Mouse (Mus musculus) CH12.LX (cell line): ENCODE results near the gene Msi2. TPM values are rescaled to one million over a fixed set of nuclear protein-coding genes. Genes with fewer than 3 reads are reported as not detected.

Source experiments
- DNase-seq: peaks from one replicate; pipeline ENCODE4 v3.0.0-alpha.2; 2013; ENCODE audit errors: extremely low read depth
- H3K27ac ChIP-seq: 2 replicates; pipeline ENCODE4 v1.5.1; 2012; ENCODE audit warnings: low read depth, mild to moderate bottlenecking, control low read depth, moderate library complexity; ENCODE audit not compliant: insufficient read depth
- H3K27me3 ChIP-seq: replicated peaks from 2 replicates; pipeline ENCODE3; 2012; ENCODE audit warnings: inconsistent platforms
- H3K36me3 ChIP-seq, 2 experiments: replicated peaks in 1 of 2; 2 replicates each; pipeline versions ENCODE3 to v1.6.1; 2012; ENCODE audit warnings: inconsistent platforms in 1 of 2, low read length in 1 of 2, mild to moderate bottlenecking in 1 of 2, mixed read lengths in 1 of 2, moderate library complexity in 1 of 2; ENCODE audit not compliant: control insufficient read depth in 1 of 2, insufficient read depth in 1 of 2
- H3K4me1 ChIP-seq, 2 experiments: 2 replicates each; pipeline ENCODE4 v1.6.1; 2012; ENCODE audit warnings: inconsistent platforms in 1 of 2, moderate library complexity in 1 of 2; ENCODE audit not compliant: insufficient read depth in 2 of 2, control insufficient read depth in 1 of 2
- H3K4me2 ChIP-seq: 2 replicates; pipeline ENCODE4 v1.6.1; 2012; ENCODE audit warnings: low read depth, mild to moderate bottlenecking, control low read depth; ENCODE audit not compliant: poor library complexity, insufficient read depth, severe bottlenecking
- H3K4me3 ChIP-seq, 3 experiments: fragments of 150-350 bp in 1 of 3; sonication (generic) in 1 of 3; replicated peaks in 1 of 3; 2 replicates each; pipeline versions ENCODE3 to v1.5.1; 2011 to 2012; ENCODE audit warnings: low read depth in 2 of 3, low read length in 2 of 3, mild to moderate bottlenecking in 2 of 3, moderate library complexity in 2 of 3, control low read depth in 1 of 3, improper control_type of control experiment in 1 of 3, inconsistent platforms in 1 of 3, mixed read lengths in 1 of 3; ENCODE audit not compliant: poor library complexity in 1 of 3
- H3K79me2 ChIP-seq: replicated peaks from 2 replicates; pipeline ENCODE4 v1.6.1; 2012; ENCODE audit warnings: mild to moderate bottlenecking, moderate library complexity; ENCODE audit not compliant: control insufficient read depth, poor library complexity, insufficient read depth, severe bottlenecking; ENCODE audit errors: extremely low read depth
- H3K9ac ChIP-seq: 2 replicates; pipeline ENCODE4 v1.6.1; 2012; ENCODE audit warnings: low read depth, mild to moderate bottlenecking, control low read depth, moderate library complexity; ENCODE audit not compliant: insufficient read depth
- H3K9me3 ChIP-seq: replicated peaks from 2 replicates; pipeline ENCODE3; 2012; ENCODE audit warnings: low read length, inconsistent platforms, mixed read lengths
- BHLHE40 ChIP-seq: IDR thresholded peaks from 2 replicates; pipeline ENCODE4 v1.6.1; 2011; ENCODE audit warnings: mild to moderate bottlenecking, low read depth, low read length, improper control_type of control experiment
- CHD1 ChIP-seq: IDR thresholded peaks from 2 replicates; pipeline ENCODE4 v1.6.1; 2012; ENCODE audit warnings: low read depth, low read length, improper control_type of control experiment, inconsistent platforms
- CHD2 ChIP-seq: IDR thresholded peaks from 2 replicates; pipeline ENCODE4 v1.6.1; 2011; ENCODE audit warnings: low read length, improper control_type of control experiment
- CTCF ChIP-seq, 2 experiments: IDR thresholded peaks in 1 of 2; conservative IDR thresholded peaks in 1 of 2; 2 replicates each; pipeline ENCODE4 v1.5.1; 2011 to 2012; ENCODE audit warnings: low read depth in 2 of 2, low read length in 2 of 2, improper control_type of control experiment in 1 of 2, inconsistent platforms in 1 of 2, mild to moderate bottlenecking in 1 of 2, moderate library complexity in 1 of 2
- E2F4 ChIP-seq: IDR thresholded peaks from 2 replicates; pipeline ENCODE4 v1.6.1; 2011; ENCODE audit warnings: low read depth, low read length, improper control_type of control experiment; ENCODE audit not compliant: insufficient replicate concordance
- ELF1 ChIP-seq: IDR thresholded peaks from 2 replicates; pipeline ENCODE4 v1.6.1; 2014; ENCODE audit warnings: low read depth, mild to moderate bottlenecking, inconsistent platforms, low read length, improper control_type of control experiment
- EP300 ChIP-seq: IDR thresholded peaks from 2 replicates; pipeline ENCODE4 v1.6.1; 2011; ENCODE audit warnings: low read length, improper control_type of control experiment
- ETS1 ChIP-seq: conservative IDR thresholded peaks from 2 replicates; pipeline ENCODE4 v1.6.1; 2012; ENCODE audit warnings: low read depth, mild to moderate bottlenecking, inconsistent platforms, low read length, improper control_type of control experiment, moderate library complexity
- GABPA ChIP-seq: IDR thresholded peaks from 2 replicates; pipeline ENCODE4 v1.6.1; 2012; ENCODE audit warnings: low read depth, low read length, improper control_type of control experiment, inconsistent platforms; ENCODE audit not compliant: insufficient replicate concordance
- HCFC1 ChIP-seq: IDR thresholded peaks from 2 replicates; pipeline ENCODE4 v1.6.1; 2012; ENCODE audit warnings: low read depth, mild to moderate bottlenecking, inconsistent platforms, low read length, improper control_type of control experiment
- IRF4 ChIP-seq: IDR thresholded peaks from 2 replicates; pipeline ENCODE4 v1.6.1; 2014; ENCODE audit warnings: low read depth, mild to moderate bottlenecking, inconsistent platforms, low read length, improper control_type of control experiment
- JUND ChIP-seq: conservative IDR thresholded peaks from 2 replicates; pipeline ENCODE4 v1.6.1; 2011; ENCODE audit warnings: low read depth, low read length, improper control_type of control experiment
- KAT2A ChIP-seq: IDR thresholded peaks from 2 replicates; pipeline ENCODE4 v1.6.1; 2012; ENCODE audit warnings: low read length, improper control_type of control experiment, inconsistent platforms; ENCODE audit not compliant: insufficient replicate concordance
- MAFK ChIP-seq: IDR thresholded peaks from 2 replicates; pipeline ENCODE4 v1.6.1; 2011; ENCODE audit warnings: low read length, improper control_type of control experiment; ENCODE audit not compliant: insufficient replicate concordance
- MAX ChIP-seq: IDR thresholded peaks from 2 replicates; pipeline ENCODE4 v1.6.1; 2011; ENCODE audit warnings: low read length, improper control_type of control experiment
- MAZ ChIP-seq: IDR thresholded peaks from 2 replicates; pipeline ENCODE4 v1.6.1; 2012; ENCODE audit warnings: low read depth, mild to moderate bottlenecking, inconsistent platforms, low read length, improper control_type of control experiment, moderate library complexity
- MEF2A ChIP-seq: IDR thresholded peaks from 2 replicates; pipeline ENCODE4 v1.6.1; 2014; ENCODE audit warnings: low read depth, mild to moderate bottlenecking, inconsistent platforms, low read length, improper control_type of control experiment, borderline replicate concordance
- MXI1 ChIP-seq: IDR thresholded peaks from 2 replicates; pipeline ENCODE4 v1.6.1; 2011; ENCODE audit warnings: mild to moderate bottlenecking, low read depth, low read length, improper control_type of control experiment
- MYC ChIP-seq: IDR thresholded peaks from 2 replicates; pipeline ENCODE4 v1.6.1; 2011; ENCODE audit warnings: low read depth, mild to moderate bottlenecking, improper control_type of control experiment, low read length
- NELFE ChIP-seq: IDR thresholded peaks from 2 replicates; pipeline ENCODE4 v1.6.1; 2011; ENCODE audit warnings: low read depth, low read length, improper control_type of control experiment
- PAX5 ChIP-seq: IDR thresholded peaks from 2 replicates; pipeline ENCODE4 v1.6.1; 2012; ENCODE audit warnings: low read length, inconsistent platforms, mixed read lengths
- POLR2A ChIP-seq: IDR thresholded peaks from 2 replicates; pipeline ENCODE4 v1.6.1; 2011; ENCODE audit warnings: low read depth, mild to moderate bottlenecking, improper control_type of control experiment, low read length
- POLR2AphosphoS2 ChIP-seq: IDR thresholded peaks from 2 replicates; pipeline ENCODE4 v1.6.1; 2011; ENCODE audit warnings: low read depth, low read length, improper control_type of control experiment
- RAD21 ChIP-seq: IDR thresholded peaks from 2 replicates; pipeline ENCODE4 v1.6.1; 2011; ENCODE audit warnings: low read depth, mild to moderate bottlenecking, low read length, improper control_type of control experiment, moderate library complexity
- RCOR1 ChIP-seq: conservative IDR thresholded peaks from 2 replicates; pipeline ENCODE4 v1.6.1; 2012; ENCODE audit warnings: low read depth, mild to moderate bottlenecking, inconsistent platforms, low read length, improper control_type of control experiment
- SIN3A ChIP-seq: IDR thresholded peaks from 2 replicates; pipeline ENCODE4 v1.6.1; 2012; ENCODE audit warnings: low read length, improper control_type of control experiment, inconsistent platforms
- SMC3 ChIP-seq: IDR thresholded peaks from 2 replicates; pipeline ENCODE4 v1.6.1; 2011; ENCODE audit warnings: low read depth, low read length, improper control_type of control experiment
- TBP ChIP-seq: conservative IDR thresholded peaks from 2 replicates; pipeline ENCODE4 v1.6.1; 2011; ENCODE audit warnings: low read depth, low read length, improper control_type of control experiment
- TCF12 ChIP-seq: IDR thresholded peaks from 2 replicates; pipeline ENCODE4 v1.6.1; 2014; ENCODE audit warnings: low read depth, mild to moderate bottlenecking, inconsistent platforms, low read length, improper control_type of control experiment
- UBTF ChIP-seq: IDR thresholded peaks from 2 replicates; pipeline ENCODE4 v1.6.1; 2012; ENCODE audit warnings: low read depth, mild to moderate bottlenecking, inconsistent platforms, low read length, improper control_type of control experiment, moderate library complexity
- USF2 ChIP-seq: conservative IDR thresholded peaks from 2 replicates; pipeline ENCODE4 v1.6.1; 2011; ENCODE audit warnings: low read depth, low read length, improper control_type of control experiment
- ZC3H11A ChIP-seq: IDR thresholded peaks from 2 replicates; pipeline ENCODE4 v1.6.1; 2012; ENCODE audit warnings: low read depth, mild to moderate bottlenecking, inconsistent platforms, low read length, improper control_type of control experiment
- ZKSCAN1 ChIP-seq: IDR thresholded peaks from 2 replicates; pipeline ENCODE4 v1.6.1; 2012; ENCODE audit warnings: low read depth, inconsistent platforms, low read length, improper control_type of control experiment, borderline replicate concordance
- ZMIZ1 ChIP-seq: IDR thresholded peaks from 2 replicates; pipeline ENCODE4 v1.6.1; 2012; ENCODE audit warnings: low read depth, mild to moderate bottlenecking, inconsistent platforms, low read length, improper control_type of control experiment
- dilution Hi-C: fragments of 300-500 bp; cut with MboI; formaldehyde crosslinking; loops from 2 replicates; pipeline ENCODE4 v1.14.3; 2020; ENCODE audit warnings: low sequenced_read_pairs; ENCODE audit not compliant: extremely low pct_unique_long_range_greater_than_20kb, extremely low pct_ligation_motif_present
- in situ Hi-C: fragments of 300-500 bp; cut with MboI; formaldehyde crosslinking; loops from 3 replicates; pipeline ENCODE4 v1.14.3; 2019; ENCODE audit warnings: low sequenced_read_pairs, low pct_ligation_motif_present, low pct_unique_long_range_greater_than_20kb, mixed read lengths
- polyA plus RNA-seq: library from polyadenylated mRNA; unstranded; fragments of >175 nt; gene quantifications from 2 replicates; pipeline ENCODE4 v1.2.1, GENCODE M21; 2012; ENCODE audit warnings: low read depth; ENCODE audit not compliant: insufficient read length
- total RNA-seq, 2 experiments: library from RNA; depleted of rRNA; stranded (reverse); fragments of 300-350 nt in 1 of 2; fragments of >200 nt in 1 of 2; gene quantifications; 2 replicates each; pipeline ENCODE4 v1.2.3; 2012 to 2014

Gene Msi2
- total and polyA plus RNA-seq, 3 experiments, result 40.3 to 73.1 (median 52.6) TPM

- TF ChIP-seq ZKSCAN1, result no peak
Measured at GRCm38 (mm10) chr11:88620158-88620973, 97.9 kb downstream of the Msi2 start (continued).

GRCm38 (mm10) chr11:88619468-88620157 lies 98.7 kb downstream of the Msi2 start:
- Histone ChIP-seq H3K4me2 (peak overlapping the region; percentile 63), H3K4me1 (peaks cover 21 to 79% of the 10 kb centered on the region in 2 experiments), H3K79me2 (peaks cover 33% of the 10 kb centered on the region), H3K9ac (peak overlapping the region; percentile 73), H3K27me3 (no peaks in the 10 kb centered on the region), H3K36me3 (peaks cover 3 to 45% of the 10 kb centered on the region in 2 experiments), H3K9me3 (no peaks in the 10 kb centered on the region), H3K4me3 (peak overlapping the region; percentile 38 to 54 (median 49)), H3K27ac (peak overlapping the region; percentile 95)
- peak; percentile 93 for DNase-seq
- dilution Hi-C loops, result no loop called here
- in situ Hi-C loops, result loop anchor here (10.0 kb wide), 1 partner anchor 65 kb away; no protein-coding TSS in a partner anchor
- TF ChIP-seq ETS1, result no peak
- TF ChIP-seq EP300, result 0 out of 2 replicates have a peak, but pooled peaks have one; percentile 16
- no peak for TF ChIP-seq POLR2AphosphoS2
- 0 out of 2 replicates have a peak, but pooled peaks have one; percentile 11 for TF ChIP-seq UBTF
- no peak for TF ChIP-seq IRF4
- no peak for TF ChIP-seq E2F4
- TF ChIP-seq ZMIZ1, result peak; percentile 46; the same call in 1 of the 2 replicates
- TF ChIP-seq HCFC1, result peak; percentile 64
- no peak for TF ChIP-seq CTCF (conservative IDR thresholded peaks at IDR 0.05 in 1 of 2, IDR thresholded peaks at IDR 0.05 in 1 of 2; ENCODE audit: low read depth in 2 of 2, low read length in 2 of 2)
- peak; percentile 63 for TF ChIP-seq TCF12
- TF ChIP-seq CHD1, result no peak
- TF ChIP-seq MAX, result peak; percentile 96
- no peak for TF ChIP-seq GABPA
- TF ChIP-seq POLR2A, result 0 out of 2 replicates have a peak, but pooled peaks have one; percentile 20
- TF ChIP-seq MAFK, result no peak
- peak; percentile 94 for TF ChIP-seq ELF1
- peak; percentile 86 for TF ChIP-seq MXI1
- peak; percentile 18; the same call in 1 of the 2 replicates for TF ChIP-seq SIN3A
- peak; percentile 80 for TF ChIP-seq CHD2
- no peak for TF ChIP-seq ZKSCAN1
- no peak; the same call in 1 of the 2 replicates for TF ChIP-seq NELFE
- no peak for TF ChIP-seq PAX5
- TF ChIP-seq ZC3H11A, result no peak
- no peak for TF ChIP-seq MEF2A
- TF ChIP-seq BHLHE40, result peak; percentile 63; the same call in 1 of the 2 replicates
- peak; percentile 32; the same call in 1 of the 2 replicates for TF ChIP-seq KAT2A
- TF ChIP-seq MYC, result peak; percentile 96
- no peak for TF ChIP-seq SMC3
- TF ChIP-seq RCOR1, result 0 out of 2 replicates have a peak, but pooled peaks have one; percentile 12
- TF ChIP-seq JUND, result no peak
- no peak for TF ChIP-seq MAZ
- peak; percentile 66; the same call in 1 of the 2 replicates for TF ChIP-seq TBP
- TF ChIP-seq USF2, result no peak
- TF ChIP-seq RAD21, result no peak; the same call in 1 of the 2 replicates
